Mouse (Mus musculus) natural killer cell, adult 2 months (primary cell): ENCODE measurements at regions not wholly inside any gene's neighbourhood (a gene's known extent, or its start where the extent isn't known, plus 50 kb on each side); places are given as distances from the start of the nearest gene placed in this dataset.

Source experiments
- DNase-seq, 2 experiments: peaks; one replicate each; pipeline ENCODE4 v3.0.0; 2022; ENCODE audit warnings: low spot score in 2 of 2

- DNase-seq, result no peak
Observed at GRCm38 (mm10) chr1:92731353-92732282, 83.0 kb upstream of the Otos start.

DNA sequence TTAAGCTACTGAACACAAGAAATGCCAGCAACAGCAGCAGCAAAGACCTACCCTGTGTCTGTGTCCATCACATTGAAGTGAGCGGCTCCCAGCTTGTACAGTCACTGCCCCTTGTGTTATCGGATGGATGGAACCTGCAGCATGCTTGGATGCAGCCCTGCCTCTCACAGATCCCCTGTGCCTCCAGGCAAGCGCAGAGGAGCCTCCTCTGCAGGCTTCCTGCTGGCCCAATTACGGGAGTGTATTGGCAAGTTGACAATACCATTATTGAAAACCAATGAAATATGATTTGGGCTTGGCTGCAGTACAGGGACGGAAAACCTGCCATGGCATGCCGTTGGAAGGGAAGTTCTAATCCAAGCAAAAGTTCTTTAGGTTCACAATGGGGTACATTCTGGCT is 81.9 kb upstream of the Otos start:
- DNase-seq, result no peak

- DNase-seq, result no peak
Observed at GRCm38 (mm10) chr1:92727961-92728360, 79.3 kb upstream of the Otos start.

DNA sequence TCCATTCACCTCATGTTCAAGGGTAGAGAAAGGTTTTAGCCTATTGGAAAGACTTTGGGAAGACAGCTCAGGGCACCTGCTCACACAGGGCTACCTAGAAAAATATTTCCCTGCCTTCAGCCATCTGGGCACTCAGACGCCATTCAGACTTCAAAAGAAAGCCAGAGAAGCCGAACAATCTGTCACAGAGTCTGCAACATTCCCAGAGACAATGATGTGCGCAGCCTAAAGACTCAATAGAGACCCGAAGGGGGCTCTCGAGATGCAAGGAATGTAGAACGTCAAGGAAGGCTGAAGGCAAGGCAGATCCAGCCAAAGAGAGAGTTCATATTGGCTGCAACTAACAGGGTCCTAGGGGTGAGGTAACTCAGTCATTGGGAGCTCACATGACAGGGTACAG is 78.7 kb upstream of the Otos start:
- no peak for DNase-seq

- DNase-seq, result no peak
Observed at GRCm38 (mm10) chr1:92726341-92726740, 77.7 kb upstream of the Otos start.

GRCm38 (mm10) chr1:92724135-92724534 is 75.5 kb upstream of the Otos start:
- DNase-seq, result no peak

GRCm38 (mm10) chr1:92720567-92720966 is 71.9 kb upstream of the Otos start:
- DNase-seq, result no peak

DNA sequence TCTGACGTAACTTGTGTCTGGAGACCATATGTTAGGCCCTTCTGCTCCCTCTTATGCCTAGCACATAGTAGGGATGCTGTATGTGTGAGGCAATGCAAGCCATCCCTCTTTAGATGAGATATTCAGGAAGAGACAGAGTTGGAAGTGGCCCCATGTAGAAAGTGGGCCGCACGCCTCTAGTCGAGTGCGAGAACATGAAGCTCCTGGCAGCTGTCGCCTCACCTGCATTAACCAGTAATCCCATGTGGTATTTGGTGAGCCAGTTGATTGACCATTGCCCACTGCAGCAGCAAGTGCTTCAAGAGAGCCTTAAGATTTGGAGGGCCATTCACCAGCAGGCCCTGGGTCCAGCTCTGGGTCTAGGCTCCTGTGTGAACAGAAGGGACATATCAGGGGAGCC is 71.2 kb upstream of the Otos start:
- no peak for DNase-seq

GRCm38 (mm10) chr1:92718108-92718507 is 69.5 kb upstream of the Otos start:
- no peak for DNase-seq

DNA sequence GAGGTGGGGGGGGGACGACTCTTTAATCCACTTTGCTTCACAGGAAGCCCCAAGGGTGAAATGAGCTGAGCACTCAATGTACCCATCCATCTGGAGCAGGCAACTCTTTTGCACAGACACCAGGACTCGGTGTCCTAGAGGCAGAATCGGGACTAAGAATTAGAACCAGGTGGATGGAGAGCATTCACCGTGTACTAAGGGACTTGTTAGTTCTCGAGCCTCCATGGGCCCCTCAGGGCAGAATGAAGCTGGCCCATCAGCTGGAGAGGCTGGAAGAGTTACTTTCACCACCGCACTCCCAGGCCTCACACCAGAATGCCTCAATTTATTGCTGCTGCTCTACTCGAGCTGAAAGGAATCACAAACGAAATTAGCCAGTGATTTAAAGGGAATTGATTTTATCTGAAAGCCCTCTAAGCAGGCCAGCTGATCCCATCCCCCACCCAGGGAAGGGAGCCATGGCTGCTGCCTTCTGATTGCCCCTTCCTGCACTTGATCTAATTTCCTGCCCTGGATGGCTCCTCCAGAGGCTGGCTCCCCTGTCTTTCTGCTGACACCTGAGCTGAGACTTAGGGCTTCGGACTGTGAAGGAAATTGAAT is 66.2 kb upstream of the Otos start:
- DNase-seq, result no peak

GRCm38 (mm10) chr1:92712366-92712765 is 63.7 kb upstream of the Otos start:
- no peak for DNase-seq

GRCm38 (mm10) chr1:92710321-92710839 is 61.7 kb upstream of the Otos start:
- no peak for DNase-seq

DNA sequence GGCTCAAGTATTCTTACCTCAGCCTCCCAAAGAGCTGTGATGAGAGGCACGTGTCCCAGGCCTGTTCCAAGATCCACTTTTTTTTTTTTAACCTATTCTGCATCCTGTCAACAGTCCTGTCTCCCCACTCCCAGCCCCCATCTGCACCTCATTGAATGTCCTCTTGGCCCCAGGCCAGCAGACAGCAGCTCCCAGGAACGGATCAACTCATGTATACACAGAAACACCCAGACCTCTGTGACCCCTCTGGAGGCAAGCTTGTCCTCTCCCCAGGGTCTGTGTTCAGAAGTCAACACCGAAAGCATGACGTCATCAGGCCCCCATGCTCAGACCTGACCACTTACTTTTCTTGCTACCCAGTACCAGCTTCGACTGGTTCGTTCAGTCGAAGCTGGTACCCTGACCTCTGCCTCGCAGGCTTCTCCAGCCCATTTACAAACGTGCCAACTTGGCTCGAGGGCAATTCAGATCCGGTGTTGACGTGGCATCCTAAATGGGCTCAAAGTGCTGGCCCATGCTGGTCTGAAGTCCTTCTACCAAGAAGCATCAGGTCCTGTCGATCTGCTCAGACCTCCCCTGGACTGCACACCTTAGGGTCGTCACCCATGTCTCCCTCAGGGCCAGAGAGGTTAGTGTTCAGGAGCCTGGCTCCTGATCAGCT is 60.7 kb upstream of the Otos start:
- no peak for DNase-seq

DNA sequence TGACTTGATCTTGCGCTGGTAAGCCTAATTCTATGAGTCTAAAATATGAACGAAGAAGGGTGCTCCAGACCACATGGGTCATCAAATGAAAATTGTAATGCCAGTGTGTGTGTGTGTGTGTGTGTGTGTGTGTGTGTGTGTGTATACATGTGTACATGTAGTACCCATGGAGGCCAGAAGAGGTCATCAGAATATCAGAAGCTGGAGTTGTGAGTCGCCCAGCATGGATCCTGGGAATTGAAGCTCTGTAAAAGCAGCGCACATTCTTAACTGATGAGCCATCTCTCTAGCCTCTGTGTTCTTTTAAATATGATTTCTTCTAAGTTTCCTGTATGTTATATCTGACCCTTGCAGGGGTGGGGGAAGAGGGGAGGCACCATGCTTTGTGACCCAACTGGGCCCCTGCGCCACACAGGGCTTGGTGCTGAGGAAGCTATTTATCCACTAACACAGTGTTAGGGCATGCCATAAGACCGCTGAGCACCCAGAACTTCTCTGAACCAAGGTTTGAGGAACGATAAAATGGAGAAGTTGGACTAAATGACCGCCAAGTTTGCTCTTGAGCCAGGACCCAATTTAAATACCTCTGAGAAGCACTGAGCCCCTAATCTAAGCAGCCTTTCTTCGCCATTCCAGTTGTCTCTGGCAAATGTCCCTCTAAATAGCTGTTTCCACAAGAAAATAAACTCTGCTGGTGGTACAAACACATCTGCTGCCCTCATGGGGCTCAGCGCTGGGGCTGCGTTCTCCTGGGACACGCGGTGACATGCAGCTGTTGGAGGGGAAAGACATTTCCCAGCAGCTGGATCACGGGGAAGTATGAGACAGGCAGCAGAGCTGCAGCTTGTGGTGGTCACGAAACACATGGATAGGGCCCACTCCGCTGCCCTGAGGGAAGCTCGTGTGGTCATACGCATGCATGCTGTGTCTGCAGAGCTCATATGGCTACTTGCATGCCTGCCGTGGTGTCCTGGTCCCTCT is 59.6 kb upstream of the Otos start:
- DNase-seq, result no peak

DNA sequence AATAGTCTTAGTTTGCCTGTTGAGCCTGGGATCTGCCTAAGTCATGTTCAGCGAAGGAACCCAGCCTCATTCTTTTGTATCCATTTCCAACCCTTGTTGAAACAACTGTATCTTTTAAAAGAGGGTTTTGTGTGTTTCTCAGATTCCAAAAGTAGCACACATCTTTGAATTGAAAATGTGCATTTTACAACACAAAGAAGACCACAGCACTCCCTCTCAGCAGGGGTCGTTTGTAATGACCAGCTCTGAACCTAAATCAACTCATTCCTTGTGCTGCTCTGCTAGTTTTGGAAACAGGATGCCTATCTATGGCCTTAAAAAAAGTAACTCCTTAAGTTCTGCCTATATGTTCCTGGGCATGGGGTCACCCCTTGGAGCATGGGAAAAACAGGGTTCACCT is 58.8 kb upstream of the Otos start:
- no peak for DNase-seq

- DNase-seq, result no peak
Observed at GRCm38 (mm10) chr1:92703903-92704302, 55.3 kb upstream of the Otos start.

DNA sequence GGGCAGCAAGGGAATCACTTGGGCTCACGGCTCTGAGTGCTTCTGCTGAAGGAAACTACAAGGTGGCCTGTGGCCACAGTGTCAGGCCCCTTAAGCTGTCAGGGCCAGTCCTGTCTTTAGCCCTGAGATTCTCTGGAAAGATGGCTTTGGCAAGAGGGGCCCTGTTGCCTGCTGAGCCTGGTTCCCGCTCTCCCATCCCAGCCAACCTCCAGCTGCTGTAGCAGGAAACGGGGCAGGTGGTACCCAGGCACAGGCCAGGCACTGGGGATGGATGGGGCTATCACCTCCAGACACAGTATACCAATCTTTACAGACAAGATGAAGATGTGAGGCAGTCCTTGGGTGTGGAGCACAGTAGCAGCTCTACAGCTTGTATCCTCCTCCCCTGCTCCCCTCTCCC is 54.6 kb upstream of the Otos start:
- DNase-seq, result no peak

DNA sequence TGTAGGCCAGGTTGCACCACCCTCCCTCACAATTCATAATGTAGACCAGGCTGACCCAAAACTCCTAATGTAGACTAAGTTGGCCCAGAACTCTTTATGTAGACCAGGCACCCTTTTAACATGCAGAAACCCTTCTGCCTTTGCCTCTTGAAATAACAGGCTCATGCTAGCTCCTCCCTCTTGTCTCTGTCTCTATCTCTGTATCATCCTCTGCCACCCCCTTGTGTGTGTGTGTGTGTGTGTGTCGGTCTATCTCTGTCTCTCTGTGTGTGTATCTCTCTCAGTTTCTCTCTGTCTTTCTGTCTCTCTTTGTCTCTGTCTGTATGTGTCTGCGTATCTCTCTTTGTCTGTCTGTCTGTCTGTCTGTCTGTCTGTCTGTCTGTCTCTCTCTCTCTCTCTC is 51.5 kb upstream of the Otos start:
- no peak for DNase-seq

DNA sequence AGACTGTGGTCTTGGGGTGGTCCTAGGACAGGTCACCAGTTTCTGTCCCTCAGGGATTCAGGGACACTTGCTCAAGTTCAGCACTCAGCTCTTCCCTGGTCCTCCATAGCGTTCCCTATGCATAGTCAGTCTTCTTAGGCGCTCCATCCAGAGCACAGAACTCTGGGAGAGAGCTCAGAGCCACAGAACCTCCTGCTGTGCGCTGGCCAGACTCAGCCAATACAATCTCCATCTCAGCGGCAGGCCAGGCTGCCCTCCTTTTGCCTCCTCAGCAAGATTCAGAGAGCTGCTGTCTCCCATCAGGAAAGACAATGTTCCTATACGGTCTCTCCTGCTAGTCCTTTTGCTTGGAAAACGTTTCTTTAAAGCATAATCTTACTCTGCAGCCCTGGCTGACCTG is 51.1 kb upstream of the Otos start:
- DNase-seq, result no peak

DNA sequence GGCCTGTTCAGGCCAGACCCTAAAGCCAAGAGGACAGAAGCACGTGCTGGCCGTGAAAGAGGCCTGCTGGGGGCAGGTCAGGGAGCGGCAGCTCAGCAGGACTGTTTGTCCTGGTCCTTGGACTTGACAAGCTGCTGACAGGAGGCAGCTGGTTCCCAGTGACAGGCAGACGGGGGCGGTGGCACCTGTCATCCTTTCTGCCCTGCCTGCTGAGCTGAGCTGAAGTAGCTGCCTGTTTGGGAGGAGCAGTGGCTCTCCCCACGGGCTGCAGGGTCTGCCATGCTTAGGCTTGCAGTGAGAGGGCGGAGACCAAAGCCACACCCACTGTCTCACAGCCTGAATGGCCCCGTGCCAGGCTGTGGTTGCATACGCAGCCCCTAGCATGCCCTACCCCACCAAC is 50.4 kb upstream of the Otos start:
- no peak for DNase-seq

DNA sequence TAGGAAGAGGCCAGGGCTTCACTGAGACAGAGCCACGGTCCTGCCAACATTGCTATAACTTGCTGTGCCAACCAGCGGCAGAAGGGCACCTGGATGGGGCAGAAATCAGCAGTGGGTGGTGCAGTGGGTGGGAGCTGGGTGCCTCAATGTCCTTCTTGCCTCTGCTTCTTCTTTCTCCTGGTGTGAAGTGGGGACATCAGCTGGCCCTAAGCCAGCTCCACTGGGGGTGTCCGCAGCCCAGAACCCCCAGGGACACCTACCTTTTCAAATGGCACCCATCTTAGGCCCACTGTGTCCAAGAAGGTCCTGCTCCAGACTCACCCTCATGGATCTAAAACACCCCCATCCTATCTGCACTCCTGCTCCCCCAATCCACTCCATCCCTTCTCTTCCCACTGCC is 49.9 kb upstream of the Otos start:
- DNase-seq, result no peak
